Mouse (Mus musculus): ENCODE results near the gene Tmem238l.

The Tmem238l gene

DNA sequence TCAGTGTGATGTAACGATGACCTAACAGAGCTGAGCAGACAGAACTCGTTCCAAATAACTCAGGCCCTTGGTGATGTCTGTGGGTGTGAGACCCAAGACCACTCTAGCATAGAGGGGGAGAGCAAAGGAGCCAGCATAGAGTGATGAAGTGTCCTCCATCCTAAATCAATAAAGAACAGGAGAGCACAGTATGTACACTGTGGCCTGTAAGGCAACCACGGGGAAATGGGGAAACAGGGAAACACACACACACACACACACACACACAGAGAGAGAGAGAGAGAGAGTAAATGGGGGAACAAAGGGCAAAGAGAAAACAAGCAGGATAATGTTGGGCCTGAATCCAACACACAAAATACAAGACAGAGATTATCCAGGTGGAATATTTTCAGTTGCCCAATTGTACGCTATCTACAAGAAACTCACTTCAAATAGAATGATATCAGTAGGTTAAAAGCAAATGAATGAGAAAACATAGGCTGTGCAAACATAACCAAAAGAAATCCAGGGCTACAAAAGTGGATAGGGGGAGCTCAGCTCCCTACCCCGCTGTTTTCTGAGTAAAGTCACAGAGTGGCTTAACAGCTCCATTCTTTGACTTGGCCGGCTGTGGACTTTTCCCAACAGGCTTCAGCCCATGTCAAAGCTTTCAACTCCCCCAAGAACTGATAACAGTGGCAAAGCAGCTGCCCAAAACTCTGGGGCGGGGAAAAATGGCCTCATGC is 19.3 kb downstream of the Tmem238l start:
- in situ Hi-C loops (cut with MboI, MseI) = no loop called here

DNA sequence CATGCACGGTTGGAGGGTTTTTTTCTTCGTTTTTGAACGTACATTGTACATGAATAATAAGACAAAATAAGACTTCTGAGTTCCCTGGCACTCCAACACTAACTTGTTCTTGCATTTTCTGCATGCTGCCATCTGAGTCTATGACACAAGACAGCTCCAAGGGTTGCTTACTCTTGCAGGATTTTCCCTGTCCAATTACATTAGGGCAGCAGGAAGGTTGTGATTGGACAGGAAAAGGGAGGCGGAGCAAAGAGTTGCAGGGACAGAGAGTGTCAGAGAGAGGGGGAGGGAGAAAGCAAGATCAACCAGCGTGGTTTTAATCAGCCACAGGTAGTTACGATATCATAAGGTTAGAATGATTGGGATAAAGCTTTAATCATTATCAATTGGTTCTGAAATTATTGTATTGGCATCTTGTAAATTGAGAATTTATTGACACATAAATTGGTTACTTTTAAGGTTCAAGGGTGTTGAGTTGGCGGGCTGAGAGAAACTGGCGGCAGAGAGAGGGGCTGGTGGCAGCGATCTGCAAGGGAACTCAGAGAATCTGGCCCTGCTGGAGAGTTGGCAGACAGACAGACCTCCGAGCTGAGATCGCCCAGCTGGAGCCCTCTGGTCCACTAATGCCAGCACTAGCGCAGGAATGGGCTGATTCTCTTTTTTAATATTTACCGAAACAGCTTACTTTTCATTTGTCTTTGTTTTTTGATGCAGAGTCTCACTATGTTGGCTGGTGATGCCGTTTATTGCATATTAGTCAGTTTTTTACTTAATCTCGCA is 25.1 kb downstream of the Tmem238l start:
- in situ Hi-C loops (cut with MboI, MseI) = loop anchor here (5.0 kb wide), 1 partner anchor 74 kb away; no protein-coding TSS in a partner anchor

DNA sequence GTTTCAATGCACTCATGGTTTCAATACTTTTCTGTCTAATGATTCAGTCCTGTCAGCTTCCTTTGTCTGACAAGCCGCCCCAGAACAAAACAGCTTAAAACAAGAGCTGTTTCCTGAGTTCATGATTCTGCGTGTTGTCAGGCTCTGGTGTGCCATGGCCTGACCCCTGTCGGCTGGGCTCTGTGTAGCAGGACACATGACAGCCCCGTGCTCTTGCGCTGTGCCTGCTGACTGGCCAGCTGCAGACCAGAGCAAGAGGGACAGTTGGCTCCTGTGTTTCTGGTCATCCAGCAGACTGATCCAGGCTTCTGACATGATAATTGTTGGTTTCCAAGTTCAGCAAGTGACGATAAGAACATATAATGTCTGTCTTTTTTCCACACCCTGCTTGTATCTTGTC is 26.4 kb downstream of the Tmem238l start:
- in situ Hi-C loops (cut with MboI, MseI) = loop anchor here (5.0 kb wide), 1 partner anchor 75 kb away; no protein-coding TSS in a partner anchor

GRCm38 (mm10) chr11:66983422-66984164 is 27.2 kb downstream of the Tmem238l start:
- in situ Hi-C loops (cut with MboI, MseI) = loop anchor here (5.0 kb wide), 1 partner anchor 76 kb away; no protein-coding TSS in a partner anchor

- in situ Hi-C loops (cut with MboI, MseI) = loop anchor here (5.0 kb wide), 1 partner anchor 77 kb away; no protein-coding TSS in a partner anchor
These were observed 28.0 kb downstream of the Tmem238l start for GRCm38 (mm10) chr11:66984165-66985135.

GRCm38 (mm10) chr11:66985136-66985702 is 28.8 kb downstream of the Tmem238l start:
- in situ Hi-C loops (cut with MboI, MseI) = no loop called here

- in situ Hi-C loops (cut with MboI, MseI) = no loop called here
These were observed 35.7 kb downstream of the Tmem238l start for GRCm38 (mm10) chr11:66992150-66992549.

DNA sequence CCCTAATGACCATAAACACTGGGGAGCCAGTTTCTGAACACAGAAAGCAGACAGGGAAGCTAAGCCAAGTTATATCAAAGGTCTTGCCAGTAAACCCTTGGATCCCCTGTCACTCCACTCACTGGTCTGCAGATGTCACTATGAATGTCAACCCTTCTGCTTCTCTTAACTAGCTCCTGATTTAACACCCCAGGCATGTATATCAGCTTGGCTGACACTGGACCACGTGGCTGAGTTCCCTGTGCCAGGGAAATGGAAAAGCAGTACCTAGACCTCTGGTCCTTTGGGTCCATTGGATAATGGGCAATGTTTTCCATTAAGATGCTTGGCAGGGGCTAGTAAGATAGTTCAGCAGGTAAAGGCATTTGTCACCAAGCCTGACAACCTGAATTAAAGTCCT is 37.2 kb downstream of the Tmem238l start:
- in situ Hi-C loops (cut with MboI, MseI) = no loop called here

DNA sequence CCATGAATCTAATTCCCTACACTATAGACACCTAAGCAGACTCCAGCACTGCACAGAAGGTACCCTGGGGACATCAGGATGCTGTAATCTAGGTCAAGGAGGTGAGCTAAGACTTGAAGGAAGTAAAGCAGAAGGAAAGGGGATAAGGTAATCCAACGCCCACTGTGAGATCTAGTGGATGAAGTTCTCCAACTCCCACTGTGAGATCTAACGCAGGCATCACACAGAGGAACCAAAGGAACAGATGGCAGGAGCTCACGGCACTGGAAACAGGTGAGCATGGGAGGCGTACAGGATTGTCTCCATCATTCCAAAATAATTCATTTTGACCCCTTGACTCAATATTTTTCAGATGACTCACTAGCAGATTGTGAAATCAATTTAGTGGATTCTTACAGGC is 40.0 kb downstream of the Tmem238l start:
- in situ Hi-C loops (cut with MboI, MseI) = no loop called here

DNA sequence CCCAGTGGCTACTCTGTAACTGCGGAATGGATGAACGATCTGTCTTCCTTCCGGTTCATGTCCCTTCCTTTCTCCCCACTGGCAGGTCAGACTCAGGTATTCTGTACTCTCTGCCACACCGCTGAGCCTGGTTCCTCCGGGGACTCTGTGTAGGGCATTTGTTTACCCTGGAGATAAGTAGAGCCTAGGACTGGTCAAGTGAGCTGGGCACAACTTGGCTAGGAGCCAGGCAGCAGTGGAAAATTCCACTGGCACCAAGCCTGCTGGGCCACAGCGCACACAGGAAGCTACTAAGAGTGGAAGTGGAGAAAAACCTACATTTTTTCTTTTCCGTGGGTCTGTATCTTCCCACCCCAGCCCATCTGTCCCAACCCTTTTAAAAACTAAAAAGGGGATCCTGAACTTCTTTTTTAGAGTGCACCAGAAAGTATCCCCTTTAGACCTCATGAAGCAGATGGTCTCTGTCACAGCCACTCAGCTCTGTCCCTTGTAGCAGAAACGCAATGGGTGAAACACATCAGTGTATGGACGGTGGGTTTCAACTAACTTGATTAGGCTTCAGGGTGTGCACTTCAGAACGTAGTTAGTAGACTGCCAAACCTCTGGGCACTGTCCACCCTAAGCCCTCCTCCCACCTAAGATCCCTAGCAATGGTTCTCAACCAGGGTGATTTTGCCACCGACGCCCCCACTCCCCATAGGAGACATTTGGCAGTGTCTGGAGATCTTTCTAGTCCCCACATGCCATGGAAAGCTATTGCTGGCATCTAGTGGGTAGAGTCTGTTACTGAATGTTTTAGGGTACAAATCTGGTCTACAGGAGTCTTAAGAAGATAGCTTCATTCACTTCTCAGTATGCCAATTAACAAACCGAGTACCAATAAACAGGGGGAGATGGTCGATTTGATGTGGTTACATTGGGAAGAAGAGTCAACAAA is 42.3 kb downstream of the Tmem238l start:
- in situ Hi-C loops (cut with MboI, MseI) = no loop called here

DNA sequence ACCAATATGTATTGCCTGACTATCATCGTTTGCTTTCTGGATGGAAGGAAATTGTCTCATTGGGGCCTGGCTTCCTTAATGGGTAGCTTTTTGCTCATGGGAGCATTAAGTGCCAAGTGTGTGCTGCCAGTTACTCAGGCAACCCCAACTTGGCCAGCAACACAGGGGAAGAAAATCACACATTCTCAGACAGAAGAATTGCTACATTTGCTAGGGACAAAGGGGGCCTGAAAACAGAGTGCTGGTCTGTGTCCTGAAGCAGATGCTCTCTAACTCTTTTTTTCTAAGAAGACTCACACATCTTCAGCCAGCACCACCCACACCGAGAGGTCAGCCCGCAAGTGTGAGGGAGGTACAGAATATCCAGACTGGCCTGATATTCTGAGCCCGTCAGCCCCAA is 44.2 kb downstream of the Tmem238l start:
- in situ Hi-C loops (cut with MboI, MseI) = no loop called here

GRCm38 (mm10) chr11:67001717-67002116 is 45.3 kb downstream of the Tmem238l start:
- in situ Hi-C loops (cut with MboI, MseI) = no loop called here

- in situ Hi-C loops (cut with MboI, MseI) = no loop called here
These were observed 46.5 kb downstream of the Tmem238l start for GRCm38 (mm10) chr11:67002911-67003310.

- in situ Hi-C loops (cut with MboI, MseI) = no loop called here
These were observed 51.5 kb downstream of the Tmem238l start for GRCm38 (mm10) chr11:67007961-67008360.

DNA sequence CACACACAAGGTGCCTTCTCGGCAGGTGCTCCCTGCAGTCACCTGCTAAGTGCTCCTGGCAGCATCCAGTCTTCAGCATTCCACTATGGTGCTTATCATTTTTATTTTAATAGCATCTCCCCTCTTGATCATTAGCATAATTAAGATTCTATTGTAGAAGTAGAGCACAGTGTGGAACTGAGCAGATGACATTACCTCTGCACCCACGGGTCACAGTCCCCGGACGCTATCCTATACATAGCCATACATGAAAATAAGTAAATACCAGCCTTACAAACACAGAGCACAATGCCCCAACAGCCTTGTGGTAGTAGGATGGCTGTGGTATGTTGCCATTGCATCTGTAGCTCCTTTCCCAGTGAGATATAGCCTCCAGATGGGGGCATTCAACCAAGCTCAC is 52.1 kb downstream of the Tmem238l start:
- in situ Hi-C loops (cut with MboI, MseI) = no loop called here

- in situ Hi-C loops (cut with MboI, MseI) = no loop called here
These were observed 54.0 kb downstream of the Tmem238l start for GRCm38 (mm10) chr11:67010430-67010829.

DNA sequence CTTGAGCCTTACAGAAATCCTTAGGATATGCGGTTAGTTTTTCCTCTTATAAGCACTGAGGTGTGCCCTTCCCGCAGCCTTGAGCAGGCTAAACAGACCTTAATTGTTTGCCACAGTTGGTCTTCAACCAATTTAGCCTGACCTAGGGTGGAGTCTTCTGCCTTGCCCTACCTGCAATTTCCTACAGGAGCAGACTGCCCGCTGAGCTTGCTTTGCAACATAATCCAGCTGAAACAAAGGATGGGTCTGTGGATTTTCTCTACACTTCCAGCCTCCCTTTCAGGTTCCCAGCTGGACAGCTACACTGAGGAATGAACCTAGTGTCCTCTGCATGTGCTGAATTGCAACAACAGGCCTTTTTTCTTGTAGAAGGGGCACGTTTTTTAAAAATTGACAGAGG is 55.2 kb downstream of the Tmem238l start:
- in situ Hi-C loops (cut with MboI, MseI) = no loop called here
